Mouse (Mus musculus) intestine, postnatal 0 days (tissue): ENCODE data around the gene Trip6. TPM values are rescaled to one million over a fixed set of nuclear protein-coding genes. Genes with fewer than 3 reads are reported as not detected.

ENCODE experiments used
- ATAC-seq: fragments of 200-750 bp; cut with Nextera tagmentation; 2 replicates; pipeline ENCODE4 v1.8.0; 2017; ENCODE audit warnings: mild to moderate bottlenecking, moderate TSS enrichment, moderate library complexity
- H3K27ac ChIP-seq: fragments of 300-500 bp; sonication (generic); 2 replicates; pipeline ENCODE4 v1.5.1; 2014; ENCODE audit warnings: mild to moderate bottlenecking, low read depth, low read length, moderate library complexity
- H3K27me3 ChIP-seq: fragments of 300-500 bp; sonication (generic); replicated peaks from 2 replicates; pipeline ENCODE4 v1.6.1; 2014; ENCODE audit warnings: low read length, mixed read lengths; ENCODE audit not compliant: control insufficient read depth, insufficient read depth
- H3K36me3 ChIP-seq: fragments of 300-500 bp; sonication (generic); 2 replicates; pipeline ENCODE4 v1.6.1; 2014; ENCODE audit warnings: mild to moderate bottlenecking, moderate library complexity; ENCODE audit not compliant: control insufficient read depth, insufficient read depth
- H3K4me1 ChIP-seq: fragments of 300-500 bp; sonication (generic); replicated peaks from 2 replicates; pipeline ENCODE4 v1.6.1; 2014; ENCODE audit warnings: antibody characterized with exemption, low read length, mixed read lengths; ENCODE audit not compliant: control insufficient read depth, insufficient read depth
- H3K4me2 ChIP-seq: fragments of 300-500 bp; sonication (generic); replicated peaks from 2 replicates; pipeline ENCODE4 v1.6.1; 2014; ENCODE audit warnings: low read depth, mild to moderate bottlenecking, moderate library complexity
- H3K4me3 ChIP-seq: fragments of 300-500 bp; sonication (generic); 2 replicates; pipeline ENCODE4 v1.5.1; 2014; ENCODE audit warnings: low read depth, low read length
- H3K9ac ChIP-seq: fragments of 300-500 bp; sonication (generic); 2 replicates; pipeline ENCODE4 v1.6.1; 2014; ENCODE audit warnings: mild to moderate bottlenecking, low read depth, low read length
- H3K9me3 ChIP-seq: fragments of 300-500 bp; sonication (generic); 2 replicates; pipeline ENCODE4 v1.6.1; 2016; ENCODE audit warnings: mixed run types; ENCODE audit not compliant: control insufficient read depth
- CTCF ChIP-seq: sonication (generic); IDR thresholded peaks from 2 replicates; pipeline ENCODE4 v1.5.1; 2016; ENCODE audit warnings: low read depth, mild to moderate bottlenecking, control low read depth, antibody characterized with exemption, moderate library complexity
- WGBS: fragments of 180-500 bp; shearing (Covaris S2); extraction: QIAGEN DNeasy Blood & Tissue Kit; methylation state at CpG from one replicate; pipeline ENCODE4 v1.1.7; 2014; 5-methylcytosine and 5-hydroxymethylcytosine counted together
- polyA plus RNA-seq: library from polyadenylated mRNA; unstranded; fragments of >200 nt; fragmentation: Nextera tagmentation; extraction: Ambion mirVana; gene quantifications from 2 replicates; pipeline ENCODE4 v1.2.1, GENCODE M21; 2015

Trip6 gene
- polyA plus RNA-seq, 1 experiment from 2014 or later = 24.8 TPM

- TF ChIP-seq CTCF = no peak
Measured at GRCm38 (mm10) chr5:137299240-137299639, 15.0 kb downstream of the Trip6 start.

GRCm38 (mm10) chr5:137297126-137297525 lies 17.1 kb downstream of the Trip6 start:
- no peaks in the 10 kb centered on the region for H3K27me3 ChIP-seq
- no peak overlapping the region for H3K4me2 ChIP-seq
- H3K27ac ChIP-seq = no peak overlapping the region
- no peak overlapping the region for H3K4me3 ChIP-seq
- peaks cover 2% of the 10 kb centered on the region; the same call in 1 of the 2 replicates for H3K4me1 ChIP-seq
- H3K9me3 ChIP-seq = no peaks in the 10 kb centered on the region
- no peak for TF ChIP-seq CTCF
- WGBS = 88% methylated on average over 14 of the region's 14 CpGs
- no peak overlapping the region for H3K9ac ChIP-seq
- H3K36me3 ChIP-seq = peaks cover 71% of the 10 kb centered on the region
- no peak for ATAC-seq

More at GRCm38 (mm10) chr5:137299240-137299639, 15.0 kb downstream of the Trip6 start:
- Histone ChIP-seq H3K4me2 (no peak overlapping the region), H3K27me3 (no peaks in the 10 kb centered on the region), H3K9ac (no peak overlapping the region), H3K27ac (no peak overlapping the region), H3K36me3 (peaks cover 91% of the 10 kb centered on the region), H3K4me1 (no peaks in the 10 kb centered on the region; the same call in 1 of the 2 replicates), H3K9me3 (no peaks in the 10 kb centered on the region), H3K4me3 (no peak overlapping the region)
- no peak for ATAC-seq
- 84% methylated on average over 7 of the region's 7 CpGs for WGBS

- H3K9ac ChIP-seq = no peak overlapping the region
- H3K9me3 ChIP-seq = no peaks in the 10 kb centered on the region
- no peak overlapping the region for H3K4me3 ChIP-seq
- peaks cover 57% of the 10 kb centered on the region for H3K36me3 ChIP-seq
- no peak for TF ChIP-seq CTCF
- no peaks in the 10 kb centered on the region for H3K27me3 ChIP-seq
- no peak for ATAC-seq
- no peak overlapping the region for H3K27ac ChIP-seq
- H3K4me1 ChIP-seq = peaks cover 2% of the 10 kb centered on the region; the same call in 1 of the 2 replicates
- WGBS = 90% methylated on average over 15 of the region's 15 CpGs
- peak overlapping the region; percentile 98; the same call in 1 of the 2 replicates for H3K4me2 ChIP-seq
Measured at GRCm38 (mm10) chr5:137295712-137296111, 18.5 kb downstream of the Trip6 start.

GRCm38 (mm10) chr5:137295296-137295695 lies 18.9 kb downstream of the Trip6 start:
- Histone ChIP-seq H3K36me3 (peaks cover 53% of the 10 kb centered on the region), H3K9ac (peak overlapping the region; percentile 70), H3K27ac (0 out of 2 replicates have a peak overlapping the region, but pooled peaks have one; percentile 93), H3K27me3 (no peaks in the 10 kb centered on the region), H3K4me1 (peaks cover 2% of the 10 kb centered on the region; the same call in 1 of the 2 replicates), H3K9me3 (no peaks in the 10 kb centered on the region), H3K4me2 (peak overlapping the region; percentile 98), H3K4me3 (peak overlapping the region; percentile 50; the same call in 1 of the 2 replicates)
- no peak for TF ChIP-seq CTCF
- 66% methylated on average over 9 of the region's 9 CpGs for WGBS
- ATAC-seq = no peak

- peak overlapping the region; percentile 70 for H3K9ac ChIP-seq
- H3K4me1 ChIP-seq = peaks cover 2% of the 10 kb centered on the region; the same call in 1 of the 2 replicates
- no peaks in the 10 kb centered on the region for H3K9me3 ChIP-seq
- TF ChIP-seq CTCF = 0 out of 2 replicates have a peak, but pooled peaks have one; percentile 13
- H3K4me2 ChIP-seq = peak overlapping the region; percentile 98
- H3K27me3 ChIP-seq = no peaks in the 10 kb centered on the region
- 4% methylated on average over 18 of the region's 18 CpGs for WGBS
- H3K36me3 ChIP-seq = peaks cover 47% of the 10 kb centered on the region
- H3K27ac ChIP-seq = peak overlapping the region; percentile 93
- H3K4me3 ChIP-seq = peak overlapping the region; percentile 50
- peak; percentile 26; the same call in 1 of the 2 replicates for ATAC-seq
Measured at GRCm38 (mm10) chr5:137294744-137295093, 19.5 kb downstream of the Trip6 start.

- peak; percentile 25; the same call in 1 of the 2 replicates for TF ChIP-seq CTCF
- H3K9ac ChIP-seq = peak within 1 kb of the TSS; percentile 70
- peak; percentile 87 for ATAC-seq
- peak within 1 kb of the TSS; percentile 50 for H3K4me3 ChIP-seq
- H3K36me3 ChIP-seq = peaks cover 40% of the 10 kb centered on the region
- H3K4me1 ChIP-seq = peaks cover 2% of the 10 kb centered on the region; the same call in 1 of the 2 replicates
- peak within 1 kb of the TSS; percentile 93 for H3K27ac ChIP-seq
- under 1% methylated on average over 52 of the region's 52 CpGs for WGBS
- peaks cover 5% of the 10 kb centered on the region for H3K27me3 ChIP-seq
- H3K9me3 ChIP-seq = no peaks in the 10 kb centered on the region
- peak within 1 kb of the TSS; percentile 98 for H3K4me2 ChIP-seq
Measured at GRCm38 (mm10) chr5:137293839-137294743, 20.1 kb downstream of the Trip6 start, which contains the start of gene Ufsp1. Gene Ufsp1 (plus strand): TSS chr5:137294629.
